Comparison of ENCODE assay signal across 8 mouse cellular contexts in the genomic region with DNA sequence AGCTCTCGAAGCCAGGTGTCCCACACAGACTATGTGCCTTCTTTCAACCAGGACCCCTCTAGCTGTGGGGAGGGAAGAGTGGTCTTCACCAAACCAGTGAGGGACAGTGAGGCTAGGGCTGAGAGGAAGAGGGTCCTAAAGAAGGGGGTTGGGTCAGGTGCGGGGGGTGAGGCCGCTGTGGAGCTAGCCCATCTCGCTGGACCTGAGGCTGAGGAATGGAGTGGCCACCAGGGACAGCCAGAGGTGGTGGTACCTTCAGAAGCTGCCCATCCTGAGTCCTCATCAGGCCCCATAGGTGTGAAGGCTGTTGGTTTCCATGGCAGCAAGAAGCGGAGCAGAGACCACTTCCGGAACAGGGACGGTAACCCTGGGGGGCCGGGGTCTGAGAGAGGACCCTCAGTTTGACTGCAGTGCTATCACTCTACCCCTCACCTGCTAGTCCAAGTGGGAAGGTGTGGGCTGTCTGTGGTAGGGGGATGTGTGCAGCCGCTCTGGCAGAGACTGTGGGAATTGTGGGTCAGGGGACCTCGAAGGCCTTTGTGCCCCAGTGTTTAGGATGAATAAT. TPM values are rescaled to one million over a fixed set of nuclear protein-coding genes. Genes with fewer than 3 reads are reported as not detected.
DNase-seq lines count a peak whose midpoint lies in the region; ATAC-seq and TF ChIP-seq lines count a peak whose summit lies in the region.

No protein-coding gene starts in this region.

- peak overlapping the region; percentile 91 for H3K9ac ChIP-seq in heart, embryonic 11.5 days (ENCODE audit: low read depth, low read length)
- H3K9ac ChIP-seq in forebrain, embryonic 13.5 days: peak overlapping the region; percentile 94
- H3K9ac ChIP-seq in liver, embryonic 15.5 days: peak overlapping the region; percentile 76

- H3K27ac ChIP-seq in heart, embryonic 11.5 days (ENCODE audit: low read depth, low read length): no peak overlapping the region
- no peak overlapping the region for H3K27ac ChIP-seq in forebrain, embryonic 13.5 days
- H3K27ac ChIP-seq in liver, embryonic 15.5 days (replicated peaks): no peak overlapping the region

- H3K36me3 ChIP-seq in heart, embryonic 11.5 days (ENCODE audit: control insufficient read depth, insufficient read depth, low read length): peaks cover 27% of the 10 kb centered on the region
- H3K36me3 ChIP-seq in E14TG2a.4 (ENCODE audit: insufficient read depth, low read length): peaks cover 51% of the 10 kb centered on the region
- H3K36me3 ChIP-seq in forebrain, embryonic 13.5 days (ENCODE audit: poor library complexity, severe bottlenecking): peaks cover 25% of the 10 kb centered on the region
- H3K36me3 ChIP-seq in liver, embryonic 15.5 days (replicated peaks): peaks cover 39% of the 10 kb centered on the region

- WGBS in heart, embryonic 11.5 days (ENCODE audit: insufficient replicate concordance): 87% methylated on average over 10 of the region's 10 CpGs
- 88% methylated on average over 10 of the region's 10 CpGs for WGBS in forebrain, embryonic 13.5 days
- WGBS in liver, embryonic 15.5 days (ENCODE audit: insufficient replicate concordance): 88% methylated on average over 10 of the region's 10 CpGs

- TF ChIP-seq CTCF in E14TG2a.4 (conservative IDR thresholded peaks at IDR 0.05; ENCODE audit: low read length): no peak

- no peak for DNase-seq in heart, postnatal 25 days (ENCODE audit: low spot score)
- no peak for DNase-seq in gastrocnemius, adult 8-10 months (ENCODE audit: low spot score in 2 of 2)
- no peak for DNase-seq in thymus, postnatal 14 days
- no peak for DNase-seq in left cerebral cortex, adult 11 months (ENCODE audit: low spot score)

- no peak for ATAC-seq in heart, embryonic 11.5 days (replicated peaks; ENCODE audit: insufficient number of reproducible peaks, low FRiP score, low TSS enrichment)
- no peak for ATAC-seq in forebrain, embryonic 13.5 days
- ATAC-seq in liver, embryonic 15.5 days (ENCODE audit: insufficient read depth): no peak

- peak overlapping the region; percentile 85 for H3K4me3 ChIP-seq in heart, embryonic 11.5 days (ENCODE audit: low read depth, low read length)
- H3K4me3 ChIP-seq in E14TG2a.4 (replicated peaks; ENCODE audit: low read length): peak overlapping the region; percentile 96
- peak overlapping the region; percentile 89 for H3K4me3 ChIP-seq in forebrain, embryonic 13.5 days
- H3K4me3 ChIP-seq in liver, embryonic 15.5 days (replicated peaks): peak overlapping the region; percentile 76

- intact Hi-C loops in heart, postnatal 25 days (cut with DNase I): loop anchor here (5.0 kb wide), 1 partner anchor 63 kb away; a partner anchor contains a TSS

- peaks cover 3% of the 10 kb centered on the region; the same call in 1 of the 2 replicates for H3K27me3 ChIP-seq in heart, embryonic 11.5 days (ENCODE audit: control insufficient read depth, insufficient read depth, low read length)
- H3K27me3 ChIP-seq in E14TG2a.4 (ENCODE audit: insufficient read depth, low read length): peaks cover 9% of the 10 kb centered on the region; the same call in 1 of the 2 replicates
- no peaks in the 10 kb centered on the region for H3K27me3 ChIP-seq in forebrain, embryonic 13.5 days
- H3K27me3 ChIP-seq in liver, embryonic 15.5 days: no peaks in the 10 kb centered on the region

- H3K9me3 ChIP-seq in heart, embryonic 11.5 days (replicated peaks; ENCODE audit: control insufficient read depth, low read length): no peaks in the 10 kb centered on the region
- no peaks in the 10 kb centered on the region for H3K9me3 ChIP-seq in E14TG2a.4 (ENCODE audit: low read length)
- no peaks in the 10 kb centered on the region for H3K9me3 ChIP-seq in forebrain, embryonic 13.5 days (replicated peaks)
- H3K9me3 ChIP-seq in liver, embryonic 15.5 days (replicated peaks): no peaks in the 10 kb centered on the region

- peak overlapping the region; percentile 91 for H3K4me2 ChIP-seq in heart, embryonic 11.5 days
- H3K4me2 ChIP-seq in forebrain, embryonic 13.5 days: peak overlapping the region; percentile 100
- peak overlapping the region; percentile 89 for H3K4me2 ChIP-seq in liver, embryonic 15.5 days

- H3K4me1 ChIP-seq in heart, embryonic 11.5 days (ENCODE audit: control insufficient read depth, insufficient read depth, low read length): peaks cover 15% of the 10 kb centered on the region
- H3K4me1 ChIP-seq in E14TG2a.4 (replicated peaks; ENCODE audit: low read depth, low read length): peaks cover 51% of the 10 kb centered on the region
- H3K4me1 ChIP-seq in forebrain, embryonic 13.5 days: peaks cover 30% of the 10 kb centered on the region
- H3K4me1 ChIP-seq in liver, embryonic 15.5 days (replicated peaks): peaks cover 29% of the 10 kb centered on the region

RNA-seq across cellular contexts. Expression of a gene that starts 1.5 kb away (rescaled TPM):
- polyA plus RNA-seq in heart, embryonic 11.5 days (2014; fragmentation: Nextera tagmentation; extraction: Ambion mirVana): 36.2 and 48.4 TPM in 2 replicates
- 10 to 100 TPM; 13.8 to 19.6 TPM for total RNA-seq in heart, postnatal 25 days (2021)
- 108 and 122 TPM in 2 replicates for polyA plus RNA-seq in forebrain, embryonic 13.5 days (2015; fragmentation: Nextera tagmentation; extraction: Ambion mirVana)
- 38.5 and 44.2 TPM in 2 replicates for polyA plus RNA-seq in liver, embryonic 15.5 days (2015; fragmentation: Nextera tagmentation; extraction: Ambion mirVana)
- 1 to 10 TPM; 7.1 to 8.3 (median 7.6) TPM for total RNA-seq in gastrocnemius, adult 8-10 months (2022)

RNA-seq across cellular contexts. Expression of a gene that starts 18.0 kb away (rescaled TPM):
- 632 and 701 TPM in 2 replicates for polyA plus RNA-seq in heart, embryonic 11.5 days (2014; fragmentation: Nextera tagmentation; extraction: Ambion mirVana)
- total RNA-seq in heart, postnatal 25 days (2021): 100 to 1,000 TPM; 424 to 455 TPM
- polyA plus RNA-seq in forebrain, embryonic 13.5 days (2015; fragmentation: Nextera tagmentation; extraction: Ambion mirVana): 217 and 236 TPM in 2 replicates
- polyA plus RNA-seq in liver, embryonic 15.5 days (2015; fragmentation: Nextera tagmentation; extraction: Ambion mirVana): 132 and 141 TPM in 2 replicates
- 100 to 1,000 TPM in 1 of 4 experiments, 10 to 100 TPM in 3; 85.0 to 103 (median 88.3) TPM for total RNA-seq in gastrocnemius, adult 8-10 months (2022)

RNA-seq across cellular contexts. Expression of a gene that starts 23.9 kb away (rescaled TPM):
- polyA plus RNA-seq in heart, embryonic 11.5 days (2014; fragmentation: Nextera tagmentation; extraction: Ambion mirVana): 1.2 and 2.4 TPM in 2 replicates
- total RNA-seq in heart, postnatal 25 days (2021): not detected
- polyA plus RNA-seq in forebrain, embryonic 13.5 days (2015; fragmentation: Nextera tagmentation; extraction: Ambion mirVana): 1.3 and 1.7 TPM in 2 replicates
- polyA plus RNA-seq in liver, embryonic 15.5 days (2015; fragmentation: Nextera tagmentation; extraction: Ambion mirVana): 0.43 and 0.91 TPM in 2 replicates
- not detected for total RNA-seq in gastrocnemius, adult 8-10 months (2022)

RNA-seq across cellular contexts. Expression of a gene that starts 35.6 kb away (rescaled TPM):
- polyA plus RNA-seq in heart, embryonic 11.5 days (2014; fragmentation: Nextera tagmentation; extraction: Ambion mirVana): 9.2 and 12.1 TPM in 2 replicates
- 10 to 100 TPM; 37.4 to 37.7 TPM for total RNA-seq in heart, postnatal 25 days (2021)
- 0.48 and 1.2 TPM in 2 replicates for polyA plus RNA-seq in forebrain, embryonic 13.5 days (2015; fragmentation: Nextera tagmentation; extraction: Ambion mirVana)
- polyA plus RNA-seq in liver, embryonic 15.5 days (2015; fragmentation: Nextera tagmentation; extraction: Ambion mirVana): 0.31 and 0.91 TPM in 2 replicates
- under 1 TPM; 0.20 to 0.48 (median 0.34) TPM for total RNA-seq in gastrocnemius, adult 8-10 months (2022)
